Mouse (Mus musculus) heart, postnatal 0 days (tissue): ENCODE results near the gene Osbpl7. TPM values are rescaled to one million over a fixed set of nuclear protein-coding genes. Genes with fewer than 3 reads are reported as not detected.

Experiments
- ATAC-seq: fragments of 200-750 bp; cut with Nextera tagmentation; 2 replicates; pipeline ENCODE4 v1.8.0; 2017; ENCODE audit warnings: low read depth, moderate number of reproducible peaks, moderate library complexity; ENCODE audit not compliant: insufficient read depth
- DNase-seq: peaks from one replicate; pipeline ENCODE4 v3.0.0-alpha.2; 2016; ENCODE audit warnings: low spot score
- H3K27ac ChIP-seq: fragments of 300-500 bp; sonication (generic); 2 replicates; pipeline ENCODE4 v1.5.1; 2014; ENCODE audit warnings: low read depth, mild to moderate bottlenecking
- H3K27me3 ChIP-seq: fragments of 300-500 bp; sonication (generic); 2 replicates; pipeline ENCODE4 v1.6.1; 2014; ENCODE audit warnings: low read length, mixed read lengths; ENCODE audit not compliant: control insufficient read depth, insufficient read depth
- H3K36me3 ChIP-seq: fragments of 300-500 bp; sonication (generic); replicated peaks from 2 replicates; pipeline ENCODE4 v1.6.1; 2014; ENCODE audit warnings: low read length, mixed read lengths; ENCODE audit not compliant: control insufficient read depth, insufficient read depth
- H3K4me1 ChIP-seq: fragments of 300-500 bp; sonication (generic); 2 replicates; pipeline ENCODE4 v1.6.1; 2014; ENCODE audit warnings: antibody characterized with exemption; ENCODE audit not compliant: control insufficient read depth, insufficient read depth
- H3K4me2 ChIP-seq: fragments of 300-500 bp; sonication (generic); 2 replicates; pipeline ENCODE4 v1.6.1; 2014; ENCODE audit warnings: low read depth, mild to moderate bottlenecking, low read length, moderate library complexity
- H3K4me3 ChIP-seq: fragments of 300-500 bp; sonication (generic); 2 replicates; pipeline ENCODE4 v1.5.1; 2014; ENCODE audit warnings: low read depth, low read length
- H3K9ac ChIP-seq: fragments of 300-500 bp; sonication (generic); replicated peaks from 2 replicates; pipeline ENCODE4 v1.6.1; 2014; ENCODE audit warnings: low read depth, low read length, mixed read lengths
- H3K9me3 ChIP-seq: fragments of 300-500 bp; sonication (generic); replicated peaks from 2 replicates; pipeline ENCODE4 v1.6.1; 2016; ENCODE audit warnings: low read length; ENCODE audit not compliant: control insufficient read depth
- CTCF ChIP-seq: IDR thresholded peaks from 2 replicates; pipeline ENCODE4 v1.5.1; 2016; ENCODE audit warnings: antibody characterized with exemption, control low read depth, low read depth
- EP300 ChIP-seq: IDR thresholded peaks from 2 replicates; pipeline ENCODE4 v1.6.1; 2016; ENCODE audit warnings: antibody characterized with exemption, low read depth
- WGBS: fragments of 180-500 bp; shearing (Covaris S2); extraction: QIAGEN DNeasy Blood & Tissue Kit; methylation state at CpG from one replicate; pipeline ENCODE4 v1.1.7; 2014; 5-methylcytosine and 5-hydroxymethylcytosine counted together
- polyA plus RNA-seq: library from polyadenylated mRNA; unstranded; fragments of >200 nt; fragmentation: Nextera tagmentation; extraction: Ambion mirVana; gene quantifications from 2 replicates; pipeline ENCODE4 v1.2.1, GENCODE M21; 2015
- total RNA-seq: library from RNA; depleted of rRNA; stranded (reverse); fragments of >200 nt; gene quantifications from 2 replicates; pipeline ENCODE4 v1.2.3, GENCODE M21; 2014; ENCODE audit warnings: low replicate concordance

Gene Osbpl7
- total and polyA plus RNA-seq, 2 experiments from 2014 or later, result 3.0 to 8.6 TPM

DNA sequence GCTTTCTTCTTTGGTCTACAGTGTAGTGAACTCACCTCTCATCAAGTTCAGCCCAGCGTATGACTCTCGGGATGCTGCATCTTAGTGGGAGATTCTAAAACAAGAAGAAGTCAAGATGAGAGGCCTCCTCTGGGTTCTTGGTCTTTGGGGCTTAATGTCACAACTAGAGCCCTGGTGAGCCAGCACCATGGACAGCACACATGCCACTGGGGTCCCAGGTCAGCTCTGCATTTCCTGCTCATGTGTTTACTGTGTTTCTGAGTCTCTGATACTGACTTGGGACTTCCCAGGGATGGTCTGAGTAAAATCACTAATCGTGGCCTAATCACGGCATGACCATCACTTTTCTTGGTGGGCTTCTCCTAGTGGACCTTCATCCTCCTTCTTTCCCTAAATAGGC is 28.3 kb downstream of the Osbpl7 start:
- Histone ChIP-seq H3K36me3 (no peaks in the 10 kb centered on the region), H3K9ac (no peak overlapping the region), H3K4me3 (no peak overlapping the region), H3K27me3 (peaks cover 3% of the 10 kb centered on the region; the same call in 1 of the 2 replicates), H3K4me2 (no peak overlapping the region), H3K27ac (no peak overlapping the region), H3K9me3 (no peaks in the 10 kb centered on the region), H3K4me1 (0 out of 2 replicates have a peak, but pooled peaks cover 5% of the 10 kb centered on the region)
- TF ChIP-seq EP300 (no peak), CTCF (no peak)
- no peak for ATAC-seq
- peak; percentile 43 for DNase-seq
- 33% methylated on average over 4 of the region's 4 CpGs for WGBS

DNA sequence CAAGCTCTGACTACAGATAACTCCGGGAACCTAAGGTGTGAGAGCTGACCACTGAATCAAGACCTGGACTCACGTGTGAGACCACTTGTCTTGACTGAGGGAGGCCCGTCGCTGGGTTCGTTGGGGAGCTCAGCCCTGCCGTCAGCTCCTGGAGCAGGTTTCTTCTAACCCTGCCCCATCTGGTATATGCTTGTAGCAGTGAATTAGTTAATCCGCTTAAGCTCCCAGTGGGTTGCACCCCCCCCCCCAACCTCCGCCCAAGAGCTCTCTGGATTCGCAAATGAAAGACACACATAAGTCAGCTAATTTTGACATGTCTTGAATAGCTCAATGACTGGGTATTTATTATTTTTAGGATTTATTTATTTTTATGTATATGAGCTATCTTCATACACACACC is 29.9 kb downstream of the Osbpl7 start:
- no peak for ATAC-seq
- 23% methylated on average over 9 of the region's 9 CpGs for WGBS
- TF ChIP-seq CTCF, result no peak
- TF ChIP-seq EP300, result no peak

DNA sequence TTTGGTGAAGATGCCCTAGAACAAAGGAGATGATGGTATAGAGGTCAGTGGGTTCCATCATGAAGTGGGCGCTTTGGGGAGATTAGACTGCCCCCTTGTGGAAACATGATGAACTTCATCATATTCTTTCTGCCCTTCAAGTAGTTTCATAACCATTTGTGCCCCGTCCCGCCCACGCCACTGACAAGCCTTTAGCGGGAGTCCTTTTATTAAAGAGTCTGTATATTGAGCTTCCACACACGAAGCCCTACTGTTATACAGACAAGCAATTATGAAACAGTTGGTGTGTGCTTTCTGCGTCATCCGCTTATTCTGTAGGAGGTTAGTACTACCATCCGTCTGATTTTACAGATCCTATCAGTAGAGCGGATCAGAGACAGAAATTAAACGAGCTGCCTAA is 32.5 kb downstream of the Osbpl7 start:
- WGBS, result 31% methylated on average over 11 of the region's 11 CpGs
- no peak overlapping the region for H3K9ac ChIP-seq
- H3K9me3 ChIP-seq, result no peaks in the 10 kb centered on the region
- peaks cover 6% of the 10 kb centered on the region; the same call in 1 of the 2 replicates for H3K27me3 ChIP-seq
- H3K4me3 ChIP-seq, result no peak overlapping the region
- DNase-seq, result peak; percentile 30
- H3K27ac ChIP-seq, result no peak overlapping the region
- no peaks in the 10 kb centered on the region for H3K36me3 ChIP-seq
- TF ChIP-seq EP300, result no peak
- TF ChIP-seq CTCF, result peak; percentile 60
- no peak overlapping the region for H3K4me2 ChIP-seq
- no peak for ATAC-seq
- H3K4me1 ChIP-seq, result peaks cover 9% of the 10 kb centered on the region; the same call in 1 of the 2 replicates

More for the DNA sequence above, 29.9 kb downstream of the Osbpl7 start:
- Histone ChIP-seq H3K9ac (no peak overlapping the region), H3K27ac (no peak overlapping the region), H3K4me2 (no peak overlapping the region), H3K4me1 (peaks cover 9% of the 10 kb centered on the region; the same call in 1 of the 2 replicates), H3K36me3 (no peaks in the 10 kb centered on the region), H3K4me3 (no peak overlapping the region), H3K9me3 (no peaks in the 10 kb centered on the region), H3K27me3 (peaks cover 6% of the 10 kb centered on the region; the same call in 1 of the 2 replicates)
- DNase-seq, result no peak

DNA sequence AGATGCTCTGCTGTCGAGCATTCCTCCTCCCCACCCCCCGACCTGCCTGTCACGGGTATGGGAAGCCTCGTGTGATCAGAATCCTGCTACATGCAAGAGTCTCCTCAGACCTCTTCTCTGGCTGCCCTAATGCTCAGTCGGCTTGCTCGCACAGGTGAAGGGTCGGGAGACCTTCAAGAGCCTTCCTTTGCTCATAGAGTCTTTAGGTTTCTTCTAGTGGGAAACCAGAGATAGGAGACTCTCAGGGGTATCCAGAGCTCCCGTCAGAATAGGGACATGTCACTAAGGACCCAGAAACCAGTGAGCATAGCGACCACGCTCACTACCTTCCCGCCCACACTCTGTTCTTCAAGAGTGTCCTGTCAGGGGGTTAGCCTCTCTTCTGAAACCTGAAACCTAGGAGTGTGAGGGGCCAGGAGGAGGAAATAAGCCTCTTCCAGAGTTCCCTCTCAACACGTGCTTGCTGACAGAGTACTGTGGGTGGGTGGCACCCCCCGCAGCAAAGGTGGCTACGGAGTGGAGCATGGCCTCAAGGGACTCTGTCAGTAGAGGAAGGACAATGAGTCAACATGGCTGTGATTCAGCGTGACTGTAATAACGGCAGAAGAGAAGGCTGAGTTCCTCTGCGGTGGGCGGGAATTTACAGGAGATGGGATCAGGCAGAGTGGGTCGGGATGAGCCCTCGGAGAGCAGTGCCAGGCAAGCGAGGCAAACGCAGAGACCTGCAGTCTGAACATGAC is 33.1 kb downstream of the Osbpl7 start:
- Histone ChIP-seq H3K9me3 (peaks cover 1% of the 10 kb centered on the region; the same call in 1 of the 2 replicates), H3K27me3 (peaks cover 6% of the 10 kb centered on the region; the same call in 1 of the 2 replicates), H3K27ac (no peak overlapping the region), H3K36me3 (no peaks in the 10 kb centered on the region), H3K4me1 (peaks cover 9% of the 10 kb centered on the region; the same call in 1 of the 2 replicates), H3K4me2 (0 out of 2 replicates have a peak overlapping the region, but pooled peaks have one; percentile 15), H3K4me3 (no peak overlapping the region), H3K9ac (no peak overlapping the region)
- no peak for TF ChIP-seq CTCF
- no peak for TF ChIP-seq EP300
- ATAC-seq (no peak), DNase-seq (no peak)
- WGBS, result 18% methylated on average over 22 of the region's 22 CpGs

DNA sequence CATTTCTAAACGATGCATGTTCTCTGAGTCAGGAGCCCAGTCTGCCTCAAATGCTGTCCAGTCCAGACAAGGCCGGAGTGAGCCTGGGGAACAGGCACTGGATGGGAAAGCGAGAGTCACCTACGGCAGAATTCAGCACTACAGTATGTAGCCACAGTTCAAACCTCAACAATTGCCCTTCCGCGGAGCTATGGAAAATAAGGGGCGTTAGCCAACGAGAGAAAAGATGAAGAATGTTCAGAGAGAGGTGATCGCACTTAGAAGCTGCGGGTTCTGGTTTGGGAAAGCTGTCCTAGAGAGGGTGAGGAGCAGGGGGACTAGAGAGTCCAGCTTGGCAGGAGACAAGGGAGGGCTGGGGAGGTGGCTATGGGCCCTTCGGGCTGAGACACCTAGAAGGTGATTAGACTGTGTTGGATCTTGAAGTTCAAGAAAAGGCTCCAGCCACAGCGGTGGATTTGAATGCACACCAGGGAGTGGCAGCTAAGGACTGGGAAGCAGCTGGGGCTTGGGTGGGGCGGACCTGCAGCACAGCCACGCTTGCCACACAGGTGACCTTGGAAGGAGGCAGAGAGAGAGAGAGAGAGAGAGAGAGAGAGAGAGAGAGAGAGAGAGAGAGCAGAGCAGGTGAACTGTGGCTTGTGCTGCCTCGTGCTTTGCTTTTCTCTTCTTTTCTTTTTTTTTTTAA is 34.5 kb downstream of the Osbpl7 start:
- DNase-seq, result no peak
- Histone ChIP-seq H3K4me3 (no peak overlapping the region), H3K27ac (no peak overlapping the region), H3K9ac (no peak overlapping the region), H3K9me3 (peaks cover 6% of the 10 kb centered on the region), H3K4me2 (no peak overlapping the region), H3K27me3 (peaks cover 6% of the 10 kb centered on the region; the same call in 1 of the 2 replicates), H3K4me1 (peaks cover 9% of the 10 kb centered on the region; the same call in 1 of the 2 replicates), H3K36me3 (no peaks in the 10 kb centered on the region)
- no peak for ATAC-seq
- TF ChIP-seq EP300, result no peak
- TF ChIP-seq CTCF, result no peak
- WGBS, result 77% methylated on average over 15 of the region's 15 CpGs
